Mouse (Mus musculus): Measurements from ENCODE around the gene Brdt. TPM values are rescaled to one million over a fixed set of nuclear protein-coding genes. Genes with fewer than 3 reads are reported as not detected.
A peak's percentile ranks its signal among the peaks of the same experiment; 100 is the strongest.
"Not testable (repeated sequence)": the region's sequence is repeated elsewhere in the genome, so short reads cannot be mapped to it uniquely, and the experiment has no call there.

Brdt gene
- polyA plus RNA-seq, 1 experiment from 2014 or later, result 1.4 TPM

DNA sequence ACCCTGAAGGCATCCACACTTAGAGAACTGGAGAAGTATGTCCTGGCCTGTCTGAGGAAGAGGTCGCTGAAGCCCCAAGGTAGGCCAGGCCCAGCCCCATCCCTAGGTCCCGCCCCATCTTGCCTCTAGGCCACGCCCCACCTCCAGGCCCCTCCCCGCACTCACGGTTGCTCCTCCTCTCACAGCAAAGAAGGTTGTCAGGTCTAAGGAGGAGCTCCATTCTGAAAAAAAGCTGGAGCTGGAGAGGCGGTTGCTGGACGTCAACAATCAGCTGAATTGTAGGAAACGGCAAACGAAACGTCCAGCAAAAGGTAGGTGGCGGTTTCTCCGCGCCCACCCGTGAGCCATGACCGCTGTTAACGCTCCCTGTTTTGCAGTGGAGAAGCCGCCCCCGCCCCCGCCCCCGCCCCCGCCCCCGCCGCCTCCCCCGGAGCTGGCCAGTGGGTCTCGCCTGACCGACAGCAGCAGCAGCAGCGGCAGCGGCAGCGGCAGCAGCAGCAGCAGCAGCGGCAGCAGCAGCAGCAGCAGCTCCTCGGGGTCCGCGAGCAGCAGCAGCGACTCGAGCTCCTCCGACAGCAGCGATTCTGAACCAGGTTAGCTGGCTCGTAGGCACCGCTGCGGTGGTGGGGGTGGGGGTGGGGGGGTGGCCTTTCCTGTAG, 28.6 kb downstream of the Brdt start:
- Histone ChIP-seq H3K27ac (ENCODE audit: low read depth, low read length) (peak overlapping the region; percentile 44), H3K27me3 (replicated peaks; ENCODE audit: control insufficient read depth, insufficient read depth, low read length) (no peaks in the 10 kb centered on the region), H3K4me3 (ENCODE audit: low read depth, low read length) (peak overlapping the region; percentile 49), H3K4me1 (ENCODE audit: control insufficient read depth, insufficient read depth, low read length) (no peaks in the 10 kb centered on the region; the same call in 1 of the 2 replicates), H3K4me2 (ENCODE audit: low read length) (peak overlapping the region; percentile 56), H3K9me3 (replicated peaks; ENCODE audit: control insufficient read depth, low read length) (no peaks in the 10 kb centered on the region), H3K9ac (ENCODE audit: low read length) (peak overlapping the region; percentile 66), H3K36me3 (ENCODE audit: control insufficient read depth, insufficient read depth, low read length) (no peaks in the 10 kb centered on the region)
- ATAC-seq (peak; percentile 96), DNase-seq (ENCODE audit: low spot score) (peak; percentile 78)
- WGBS, result 1% methylated on average over 32 of the region's 40 CpGs

DNA sequence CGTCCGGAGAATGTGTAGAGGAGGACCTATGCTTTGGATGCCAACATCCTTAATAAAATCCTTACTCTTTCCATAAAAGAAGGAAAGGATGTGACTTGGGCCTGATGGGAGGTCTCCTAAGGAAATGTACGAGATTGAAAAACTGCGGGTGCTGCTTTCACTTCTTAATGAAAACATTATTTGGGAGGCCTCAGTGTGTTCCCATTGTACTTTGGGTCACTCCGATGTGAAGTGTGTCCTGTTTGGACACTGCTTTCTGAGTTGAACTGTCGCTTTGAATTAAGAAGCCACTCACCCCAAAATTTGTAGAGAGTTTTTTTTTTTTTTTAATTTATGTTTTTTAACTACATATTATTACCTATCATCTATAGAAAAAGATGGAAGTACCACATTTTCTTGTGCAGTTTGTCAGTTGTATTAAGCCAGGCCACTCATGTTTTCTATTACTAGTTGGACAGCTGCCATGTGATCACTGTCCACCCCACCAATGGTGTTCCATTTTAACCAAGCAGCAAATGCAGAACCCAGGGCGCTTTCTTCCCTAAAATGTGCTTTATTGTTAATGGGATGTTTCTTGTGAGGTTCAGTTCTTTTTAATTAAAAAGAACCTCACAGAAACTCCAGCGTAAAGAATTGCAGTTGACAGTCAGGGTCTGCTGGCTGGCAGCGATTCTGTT, 29.2 kb downstream of the Brdt start:
- Histone ChIP-seq H3K4me3 (ENCODE audit: low read depth, low read length) (peak overlapping the region; percentile 49), H3K9me3 (replicated peaks; ENCODE audit: control insufficient read depth, low read length) (no peaks in the 10 kb centered on the region), H3K9ac (ENCODE audit: low read length) (peak overlapping the region; percentile 66), H3K27ac (ENCODE audit: low read depth, low read length) (peak overlapping the region; percentile 44; the same call in 1 of the 2 replicates), H3K4me1 (ENCODE audit: control insufficient read depth, insufficient read depth, low read length) (no peaks in the 10 kb centered on the region; the same call in 1 of the 2 replicates), H3K36me3 (ENCODE audit: control insufficient read depth, insufficient read depth, low read length) (no peaks in the 10 kb centered on the region), H3K27me3 (replicated peaks; ENCODE audit: control insufficient read depth, insufficient read depth, low read length) (no peaks in the 10 kb centered on the region), H3K4me2 (ENCODE audit: low read length) (peak overlapping the region; percentile 56)
- DNase-seq (ENCODE audit: low spot score) (peak; percentile 17), ATAC-seq (no peak)
- 10% methylated on average over 9 of the region's 9 CpGs for WGBS

DNA sequence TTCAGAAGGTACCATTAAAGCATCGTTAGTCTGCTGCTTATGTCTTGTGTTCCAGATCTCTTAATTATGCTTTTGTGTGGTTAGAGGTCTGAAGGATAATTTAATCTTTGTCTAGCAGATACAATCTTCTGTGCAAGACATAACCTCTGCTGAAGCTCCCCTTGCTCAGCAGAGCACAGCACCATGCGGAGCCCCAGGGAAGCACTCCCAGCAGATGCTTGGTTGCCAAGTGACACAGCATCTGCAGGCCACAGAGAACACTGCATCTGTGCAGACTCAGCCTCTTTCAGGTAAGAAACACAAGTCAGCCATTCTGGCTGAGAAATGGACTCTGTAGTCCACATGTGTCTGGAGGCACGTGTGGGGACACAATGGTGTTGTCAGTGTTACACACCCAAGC, 39.1 kb downstream of the Brdt start:
- H3K4me1 ChIP-seq (ENCODE audit: control insufficient read depth, insufficient read depth, low read length), result no peaks in the 10 kb centered on the region
- no peaks in the 10 kb centered on the region for H3K9me3 ChIP-seq (replicated peaks; ENCODE audit: control insufficient read depth, low read length)
- ATAC-seq, result no peak
- no peaks in the 10 kb centered on the region for H3K27me3 ChIP-seq (replicated peaks; ENCODE audit: control insufficient read depth, insufficient read depth, low read length)
- H3K36me3 ChIP-seq (ENCODE audit: control insufficient read depth, insufficient read depth, low read length), result no peaks in the 10 kb centered on the region
- no peak for DNase-seq (ENCODE audit: low spot score)
- no peak overlapping the region for H3K4me3 ChIP-seq (ENCODE audit: low read depth, low read length)
- H3K4me2 ChIP-seq (ENCODE audit: low read length), result no peak overlapping the region
- 66% methylated on average over 3 of the region's 3 CpGs for WGBS
- H3K27ac ChIP-seq (ENCODE audit: low read depth, low read length), result no peak overlapping the region
- H3K9ac ChIP-seq (ENCODE audit: low read length), result no peak overlapping the region

DNA sequence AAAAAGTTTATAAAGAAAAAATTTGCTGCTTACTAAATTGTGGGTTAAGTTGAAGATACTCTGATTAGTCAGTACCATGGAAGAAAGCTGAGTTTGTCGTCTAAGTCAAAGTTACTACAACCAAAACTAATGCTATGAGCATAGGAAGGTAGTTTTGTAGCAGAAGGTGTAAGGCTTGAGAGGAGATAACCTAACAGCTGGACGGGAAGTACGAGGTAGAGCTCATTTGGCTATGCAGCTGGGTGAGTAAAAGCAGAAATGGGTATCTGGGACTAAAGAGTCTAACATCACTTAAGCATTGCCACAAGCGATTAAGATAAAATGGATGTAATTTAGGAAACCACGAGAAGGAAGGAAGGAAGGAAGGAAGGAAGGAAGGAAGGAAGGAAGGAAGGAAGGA, 40.4 kb downstream of the Brdt start:
- ATAC-seq (no peak), DNase-seq (ENCODE audit: low spot score) (no peak)
- no peaks in the 10 kb centered on the region for H3K9me3 ChIP-seq (replicated peaks; ENCODE audit: control insufficient read depth, low read length)
- H3K27me3 ChIP-seq (replicated peaks; ENCODE audit: control insufficient read depth, insufficient read depth, low read length), result no peaks in the 10 kb centered on the region
- H3K4me2 ChIP-seq (ENCODE audit: low read length), result no peak overlapping the region
- WGBS, result 85% methylated on average over 5 of the region's 5 CpGs
- H3K9ac ChIP-seq (ENCODE audit: low read length), result no peak overlapping the region
- no peak overlapping the region for H3K27ac ChIP-seq (ENCODE audit: low read depth, low read length)
- no peaks in the 10 kb centered on the region for H3K4me1 ChIP-seq (ENCODE audit: control insufficient read depth, insufficient read depth, low read length)
- H3K4me3 ChIP-seq (ENCODE audit: low read depth, low read length), result no peak overlapping the region
- no peaks in the 10 kb centered on the region for H3K36me3 ChIP-seq (ENCODE audit: control insufficient read depth, insufficient read depth, low read length)

DNA sequence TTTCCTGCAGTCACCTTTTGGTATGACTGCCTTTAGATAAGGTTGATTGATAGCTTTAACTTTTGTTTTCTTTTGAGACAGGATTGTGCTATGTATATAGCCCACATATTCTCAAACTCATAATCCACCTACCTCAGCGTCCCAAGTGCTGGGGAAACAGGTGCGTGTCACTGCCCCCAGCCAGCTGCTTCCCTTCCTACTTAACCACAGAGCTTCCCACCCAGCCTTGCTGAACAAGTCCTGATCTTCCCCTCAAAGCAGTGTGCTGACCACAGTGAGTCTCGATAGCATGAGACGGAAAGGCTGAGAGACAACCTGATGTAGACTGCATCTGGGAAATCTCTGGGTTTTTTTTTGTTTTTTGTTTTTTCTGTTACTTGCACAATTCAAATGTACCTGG, 42.3 kb downstream of the Brdt start:
- H3K9me3 ChIP-seq (replicated peaks; ENCODE audit: control insufficient read depth, low read length), result no peaks in the 10 kb centered on the region
- 87% methylated on average over 4 of the region's 4 CpGs for WGBS
- no peak overlapping the region for H3K27ac ChIP-seq (ENCODE audit: low read depth, low read length)
- ATAC-seq (no peak), DNase-seq (ENCODE audit: low spot score) (no peak)
- H3K36me3 ChIP-seq (ENCODE audit: control insufficient read depth, insufficient read depth, low read length), result no peaks in the 10 kb centered on the region
- H3K9ac ChIP-seq (ENCODE audit: low read length), result no peak overlapping the region
- no peak overlapping the region for H3K4me3 ChIP-seq (ENCODE audit: low read depth, low read length)
- no peak overlapping the region for H3K4me2 ChIP-seq (ENCODE audit: low read length)
- no peaks in the 10 kb centered on the region for H3K27me3 ChIP-seq (replicated peaks; ENCODE audit: control insufficient read depth, insufficient read depth, low read length)
- H3K4me1 ChIP-seq (ENCODE audit: control insufficient read depth, insufficient read depth, low read length), result no peaks in the 10 kb centered on the region

DNA sequence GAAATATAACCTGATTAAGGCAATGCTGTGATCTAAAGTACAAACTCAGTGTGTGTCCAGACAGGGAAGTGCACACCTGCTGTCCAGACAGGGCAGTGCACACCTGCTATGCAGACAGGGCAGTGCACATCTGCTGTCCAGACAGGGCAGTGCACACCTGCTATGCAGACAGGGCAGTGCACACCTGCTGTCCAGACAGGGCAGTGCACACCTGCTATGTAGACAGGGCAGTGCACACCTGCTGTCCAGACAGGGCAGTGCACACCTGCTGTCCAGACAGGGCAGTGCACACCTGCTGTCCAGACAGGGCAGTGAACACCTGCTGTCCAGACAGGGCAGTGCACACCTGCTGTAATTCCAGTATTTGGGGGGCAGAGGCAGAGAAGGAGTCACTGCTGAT, 55.5 kb downstream of the Brdt start:
- H3K4me1 ChIP-seq (ENCODE audit: control insufficient read depth, insufficient read depth, low read length); H3K4me3 ChIP-seq (ENCODE audit: low read depth, low read length); H3K4me2 ChIP-seq (ENCODE audit: low read length); DNase-seq (ENCODE audit: low spot score); H3K9ac ChIP-seq (ENCODE audit: low read length); H3K27ac ChIP-seq (ENCODE audit: low read depth, low read length); H3K9me3 ChIP-seq (replicated peaks; ENCODE audit: control insufficient read depth, low read length); H3K27me3 ChIP-seq (replicated peaks; ENCODE audit: control insufficient read depth, insufficient read depth, low read length); H3K36me3 ChIP-seq (ENCODE audit: control insufficient read depth, insufficient read depth, low read length); ATAC-seq: not testable (repeated sequence)

DNA sequence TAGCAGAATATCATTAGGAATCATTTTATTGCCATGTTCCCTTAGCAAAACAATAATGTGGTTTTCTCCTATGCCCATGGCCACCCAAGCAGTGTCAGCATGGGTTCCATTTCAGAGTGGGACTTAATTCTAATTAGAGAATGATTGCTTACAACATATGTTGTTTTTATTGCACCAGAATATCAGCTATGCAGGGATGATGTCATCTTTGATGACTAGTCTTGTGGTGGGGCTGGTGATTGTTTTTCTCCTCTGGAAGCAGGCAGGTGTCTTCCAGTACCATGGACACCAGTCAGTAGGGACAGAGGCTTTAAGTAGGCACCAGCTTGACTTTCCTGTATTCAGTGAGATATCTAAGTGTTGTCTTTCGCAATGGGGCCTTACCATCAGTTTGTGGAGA, 56.8 kb downstream of the Brdt start:
- Histone ChIP-seq H3K4me3 (ENCODE audit: low read depth, low read length) (no peak overlapping the region), H3K27me3 (replicated peaks; ENCODE audit: control insufficient read depth, insufficient read depth, low read length) (no peaks in the 10 kb centered on the region), H3K9ac (ENCODE audit: low read length) (no peak overlapping the region), H3K4me1 (ENCODE audit: control insufficient read depth, insufficient read depth, low read length) (no peaks in the 10 kb centered on the region), H3K9me3 (replicated peaks; ENCODE audit: control insufficient read depth, low read length) (no peaks in the 10 kb centered on the region), H3K36me3 (ENCODE audit: control insufficient read depth, insufficient read depth, low read length) (no peaks in the 10 kb centered on the region), H3K27ac (ENCODE audit: low read depth, low read length) (no peak overlapping the region), H3K4me2 (ENCODE audit: low read length) (no peak overlapping the region)
- 94% methylated on average over 1 of the region's 1 CpGs for WGBS
- ATAC-seq (no peak), DNase-seq (ENCODE audit: low spot score) (no peak)

DNA sequence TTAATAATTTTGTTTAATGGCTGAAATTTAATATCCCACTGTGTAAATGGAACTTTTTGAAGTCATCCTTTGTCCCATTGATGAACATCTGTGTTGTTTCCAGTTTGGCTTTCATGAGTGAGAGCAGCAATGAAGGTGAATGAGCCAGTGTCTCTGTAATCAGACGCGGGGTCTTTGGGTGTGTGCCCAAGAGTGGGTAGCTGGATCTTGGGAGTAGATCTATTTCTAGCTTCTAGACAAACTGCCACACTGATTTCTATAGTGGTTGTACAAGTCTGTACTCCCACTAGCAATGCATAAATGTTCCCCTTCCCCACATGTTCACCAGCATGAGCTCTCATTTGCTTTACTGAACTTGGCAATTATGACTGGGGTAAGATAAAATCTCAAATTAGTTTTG, 58.4 kb downstream of the Brdt start:
- ATAC-seq, result no peak
- H3K4me3 ChIP-seq (ENCODE audit: low read depth, low read length), result no peak overlapping the region
- no peak for DNase-seq (ENCODE audit: low spot score)
- H3K9ac ChIP-seq (ENCODE audit: low read length), result no peak overlapping the region
- H3K36me3 ChIP-seq (ENCODE audit: control insufficient read depth, insufficient read depth, low read length), result no peaks in the 10 kb centered on the region
- no peaks in the 10 kb centered on the region for H3K4me1 ChIP-seq (ENCODE audit: control insufficient read depth, insufficient read depth, low read length)
- WGBS, result 88% methylated on average over 2 of the region's 2 CpGs
- H3K27me3 ChIP-seq (replicated peaks; ENCODE audit: control insufficient read depth, insufficient read depth, low read length), result no peaks in the 10 kb centered on the region
- H3K27ac ChIP-seq (ENCODE audit: low read depth, low read length), result no peak overlapping the region
- H3K9me3 ChIP-seq (replicated peaks; ENCODE audit: control insufficient read depth, low read length), result no peaks in the 10 kb centered on the region
- H3K4me2 ChIP-seq (ENCODE audit: low read length), result no peak overlapping the region

DNA sequence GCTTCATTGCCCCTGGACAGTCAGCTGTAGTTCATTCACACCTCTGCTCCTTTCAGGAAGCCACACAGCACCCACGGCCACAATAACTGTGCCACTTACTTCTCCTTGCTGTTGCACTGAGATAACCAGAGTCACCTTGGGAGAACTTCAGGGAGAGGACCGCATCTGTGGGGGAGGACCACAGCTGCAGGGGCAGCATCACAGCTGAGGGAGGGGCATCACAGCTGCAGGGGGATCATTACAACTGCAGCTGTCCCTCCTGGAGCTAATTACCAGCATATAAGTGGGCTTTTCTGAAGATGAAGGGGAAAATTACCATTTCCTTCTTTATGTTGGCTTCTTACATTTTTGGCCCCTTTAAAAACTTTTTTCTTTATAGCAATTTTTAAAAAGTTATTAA, 63.5 kb downstream of the Brdt start:
- ATAC-seq (no peak), DNase-seq (ENCODE audit: low spot score) (no peak)
- WGBS, result 70% methylated on average over 2 of the region's 2 CpGs
- no peak overlapping the region for H3K27ac ChIP-seq (ENCODE audit: low read depth, low read length)
- no peak overlapping the region for H3K4me3 ChIP-seq (ENCODE audit: low read depth, low read length)
- no peaks in the 10 kb centered on the region for H3K9me3 ChIP-seq (replicated peaks; ENCODE audit: control insufficient read depth, low read length)
- no peaks in the 10 kb centered on the region for H3K36me3 ChIP-seq (ENCODE audit: control insufficient read depth, insufficient read depth, low read length)
- no peaks in the 10 kb centered on the region for H3K27me3 ChIP-seq (replicated peaks; ENCODE audit: control insufficient read depth, insufficient read depth, low read length)
- H3K4me2 ChIP-seq (ENCODE audit: low read length), result no peak overlapping the region
- H3K4me1 ChIP-seq (ENCODE audit: control insufficient read depth, insufficient read depth, low read length), result no peaks in the 10 kb centered on the region
- H3K9ac ChIP-seq (ENCODE audit: low read length), result no peak overlapping the region
